Mouse (Mus musculus) C2C12 (cell line): ENCODE data around the gene Abr.

ENCODE experiments used
- CEBPB ChIP-seq: IDR thresholded peaks from one replicate; pipeline ENCODE4 v1.6.1; 2011; ENCODE audit warnings: low read depth, mild to moderate bottlenecking, control low read depth, moderate library complexity
- CTCF ChIP-seq: IDR thresholded peaks from one replicate; pipeline ENCODE4 v1.5.1; 2011; ENCODE audit not compliant: control insufficient read depth, insufficient read depth, insufficient read length
- FOSL1 ChIP-seq: IDR thresholded peaks from one replicate; pipeline ENCODE4 v1.8.0; 2011; ENCODE audit warnings: mild to moderate bottlenecking, low read length; ENCODE audit not compliant: poor library complexity, insufficient read depth, severe bottlenecking
- MAX ChIP-seq: IDR thresholded peaks from one replicate; pipeline ENCODE4 v1.6.1; 2011; ENCODE audit warnings: mild to moderate bottlenecking, control low read depth
- MYOD1 ChIP-seq: IDR thresholded peaks from one replicate; pipeline ENCODE4 v1.6.1; 2011; ENCODE audit warnings: low read depth; ENCODE audit not compliant: control insufficient read depth, insufficient read length
- MYOG ChIP-seq: IDR thresholded peaks from one replicate; pipeline ENCODE4 v1.6.1; 2011; ENCODE audit not compliant: control insufficient read depth, insufficient read length; ENCODE audit errors: extremely low read depth
- USF1 ChIP-seq: IDR thresholded peaks from one replicate; pipeline ENCODE4 v1.6.1; 2011; ENCODE audit warnings: low read depth, mild to moderate bottlenecking, control low read depth, moderate library complexity

- TF ChIP-seq CTCF: no peak
- no peak for TF ChIP-seq USF1
- no peak for TF ChIP-seq MYOG
- no peak for TF ChIP-seq CEBPB
- TF ChIP-seq FOSL1: no peak
- TF ChIP-seq MYOD1: no peak
- TF ChIP-seq MAX: no peak
Observed at GRCm38 (mm10) chr11:76628613-76629012, 6.5 kb upstream of the Abr start.
